Mouse (Mus musculus) urinary bladder, postnatal 10 days (tissue): ENCODE measurements at regions not wholly inside any gene's neighbourhood (a gene's known extent, or its start where the extent isn't known, plus 50 kb on each side); places are given as distances from the start of the nearest gene placed in this dataset.
"Not testable (repeated sequence)": the region's sequence is repeated elsewhere in the genome, so short reads cannot be mapped to it uniquely, and the experiment has no call there.

ENCODE experiments used
- DNase-seq: peaks from one replicate; pipeline ENCODE4 v3.0.0; 2022; ENCODE audit warnings: low spot score

GRCm38 (mm10) chr5:148706323-148707120, 153.9 kb upstream of the Ubl3 start:
- no peak for DNase-seq

- no peak for DNase-seq
Observed at GRCm38 (mm10) chr5:148704769-148705168, 152.2 kb upstream of the Ubl3 start.

- DNase-seq, result no peak
Observed at GRCm38 (mm10) chr5:148701859-148702258, 149.3 kb upstream of the Ubl3 start.

GRCm38 (mm10) chr5:148701001-148701400, 148.4 kb upstream of the Ubl3 start:
- no peak for DNase-seq

- DNase-seq, result no peak
Observed at GRCm38 (mm10) chr5:148700240-148700639, 147.7 kb upstream of the Ubl3 start.

- no peak for DNase-seq
Observed at GRCm38 (mm10) chr5:148697631-148698368, 145.2 kb upstream of the Ubl3 start.

- no peak for DNase-seq
Observed at GRCm38 (mm10) chr5:148694352-148694751, 141.8 kb upstream of the Ubl3 start.

GRCm38 (mm10) chr5:148691486-148691885, 138.9 kb upstream of the Ubl3 start:
- DNase-seq, result no peak

GRCm38 (mm10) chr5:148690823-148691197, 138.2 kb upstream of the Ubl3 start:
- DNase-seq, result no peak

GRCm38 (mm10) chr5:148690158-148690822, 137.7 kb upstream of the Ubl3 start:
- DNase-seq, result no peak

- no peak for DNase-seq
Observed at GRCm38 (mm10) chr5:148689297-148689696, 136.7 kb upstream of the Ubl3 start.

GRCm38 (mm10) chr5:148688501-148688900, 135.9 kb upstream of the Ubl3 start:
- DNase-seq, result no peak

- no peak for DNase-seq
Observed at GRCm38 (mm10) chr5:148687827-148688226, 135.2 kb upstream of the Ubl3 start.

GRCm38 (mm10) chr5:148684216-148684615, 131.6 kb upstream of the Ubl3 start:
- DNase-seq, result no peak

- no peak for DNase-seq
Observed at GRCm38 (mm10) chr5:148682553-148682952, 130.0 kb upstream of the Ubl3 start.

- DNase-seq, result no peak
Observed at GRCm38 (mm10) chr5:148680341-148680740, 127.8 kb upstream of the Ubl3 start.

GRCm38 (mm10) chr5:148679586-148679985, 127.0 kb upstream of the Ubl3 start:
- DNase-seq, result no peak

GRCm38 (mm10) chr5:148678285-148678937, 125.8 kb upstream of the Ubl3 start:
- DNase-seq, result not testable (repeated sequence)

- no peak for DNase-seq
Observed at GRCm38 (mm10) chr5:148674281-148674680, 121.7 kb upstream of the Ubl3 start.

- no peak for DNase-seq
Observed at GRCm38 (mm10) chr5:148662281-148662741, 109.7 kb upstream of the Ubl3 start.

GRCm38 (mm10) chr5:148661120-148661519, 108.5 kb upstream of the Ubl3 start:
- DNase-seq, result no peak

GRCm38 (mm10) chr5:148657936-148658640, 105.5 kb upstream of the Ubl3 start:
- no peak for DNase-seq
